Mouse (Mus musculus): Measurements from ENCODE around the gene Mtpn. TPM values are rescaled to one million over a fixed set of nuclear protein-coding genes. Genes with fewer than 3 reads are reported as not detected.

Mtpn gene
- 153 and 157 TPM in 2 replicates for polyA plus RNA-seq (2016; fragmentation: Nextera tagmentation; extraction: Ambion mirVana)

- Histone ChIP-seq H3K9me3 (no peaks in the 10 kb centered on the region), H3K36me3 (replicated peaks) (no peaks in the 10 kb centered on the region; the same call in 1 of the 2 replicates), H3K4me3 (peak within 1 kb of the TSS; percentile 75), H3K4me1 (peaks cover 16% of the 10 kb centered on the region), H3K27ac (peak within 1 kb of the TSS; percentile 92), H3K27me3 (ENCODE audit: poor library complexity, severe bottlenecking) (no peaks in the 10 kb centered on the region)
- DNase-seq (ENCODE audit: extremely low spot score, low spot score), result peak; percentile 98
- under 1% methylated on average over 61 of the region's 61 CpGs for whole genome bisulfite sequencing
Measured at GRCm38 (mm10) chr6:35539304-35540009, at the start of gene Mtpn. TSS of gene Mtpn (minus strand) at chr6:35539888.

GRCm38 (mm10) chr6:35568731-35569130 lies 29.0 kb upstream of the Mtpn start:
- H3K9me3 ChIP-seq, result no peaks in the 10 kb centered on the region
- no peaks in the 10 kb centered on the region for H3K36me3 ChIP-seq (replicated peaks)
- no peaks in the 10 kb centered on the region for H3K4me1 ChIP-seq
- no peak for DNase-seq (ENCODE audit: extremely low spot score, low spot score)
- no peak overlapping the region for H3K27ac ChIP-seq
- H3K4me3 ChIP-seq, result no peak overlapping the region
- no peaks in the 10 kb centered on the region for H3K27me3 ChIP-seq (ENCODE audit: poor library complexity, severe bottlenecking)

- no peak for DNase-seq (ENCODE audit: extremely low spot score, low spot score)
Measured at GRCm38 (mm10) chr6:35567755-35568154, 28.1 kb upstream of the Mtpn start.

GRCm38 (mm10) chr6:35559950-35560349 lies 20.3 kb upstream of the Mtpn start:
- no peak for DNase-seq (ENCODE audit: extremely low spot score, low spot score)
- 66% methylated on average over 2 of the region's 2 CpGs for WGBS
- Histone ChIP-seq H3K36me3 (replicated peaks) (no peaks in the 10 kb centered on the region), H3K27me3 (ENCODE audit: poor library complexity, severe bottlenecking) (no peaks in the 10 kb centered on the region), H3K4me1 (no peaks in the 10 kb centered on the region), H3K9me3 (no peaks in the 10 kb centered on the region), H3K4me3 (no peak overlapping the region), H3K27ac (no peak overlapping the region)

More at GRCm38 (mm10) chr6:35567755-35568154, 28.1 kb upstream of the Mtpn start:
- H3K9me3 ChIP-seq, result no peaks in the 10 kb centered on the region
- no peak overlapping the region for H3K27ac ChIP-seq
- H3K27me3 ChIP-seq (ENCODE audit: poor library complexity, severe bottlenecking), result no peaks in the 10 kb centered on the region
- H3K4me3 ChIP-seq, result no peak overlapping the region
- H3K4me1 ChIP-seq, result no peaks in the 10 kb centered on the region
- no peaks in the 10 kb centered on the region for H3K36me3 ChIP-seq (replicated peaks)

GRCm38 (mm10) chr6:35544352-35544751 lies 4.7 kb upstream of the Mtpn start:
- Histone ChIP-seq H3K9me3 (no peaks in the 10 kb centered on the region; the same call in 1 of the 2 replicates), H3K27ac (no peak overlapping the region), H3K4me3 (no peak overlapping the region), H3K36me3 (replicated peaks) (no peaks in the 10 kb centered on the region), H3K27me3 (ENCODE audit: poor library complexity, severe bottlenecking) (no peaks in the 10 kb centered on the region), H3K4me1 (no peaks in the 10 kb centered on the region)
- no peak for DNase-seq (ENCODE audit: extremely low spot score, low spot score)

GRCm38 (mm10) chr6:35542656-35543400 lies 3.1 kb upstream of the Mtpn start:
- H3K4me1 ChIP-seq, result peaks cover 10% of the 10 kb centered on the region
- no peaks in the 10 kb centered on the region for H3K27me3 ChIP-seq (ENCODE audit: poor library complexity, severe bottlenecking)
- no peak for DNase-seq (ENCODE audit: extremely low spot score, low spot score)
- H3K9me3 ChIP-seq, result no peaks in the 10 kb centered on the region; the same call in 1 of the 2 replicates
- no peak overlapping the region for H3K27ac ChIP-seq
- 80% methylated on average over 8 of the region's 8 CpGs for WGBS
- H3K36me3 ChIP-seq (replicated peaks), result no peaks in the 10 kb centered on the region
- no peak overlapping the region for H3K4me3 ChIP-seq

GRCm38 (mm10) chr6:35540377-35540776 lies 689 bp upstream of the Mtpn start:
- Histone ChIP-seq H3K27ac (no peak overlapping the region), H3K4me1 (peaks cover 16% of the 10 kb centered on the region), H3K4me3 (no peak overlapping the region), H3K9me3 (no peaks in the 10 kb centered on the region), H3K36me3 (replicated peaks) (no peaks in the 10 kb centered on the region; the same call in 1 of the 2 replicates), H3K27me3 (ENCODE audit: poor library complexity, severe bottlenecking) (no peaks in the 10 kb centered on the region)
- DNase-seq (ENCODE audit: extremely low spot score, low spot score), result no peak
- WGBS, result 91% methylated on average over 9 of the region's 9 CpGs

GRCm38 (mm10) chr6:35538757-35539303 lies 858 bp downstream of the Mtpn start:
- Histone ChIP-seq H3K36me3 (replicated peaks) (no peaks in the 10 kb centered on the region; the same call in 1 of the 2 replicates), H3K27me3 (ENCODE audit: poor library complexity, severe bottlenecking) (no peaks in the 10 kb centered on the region), H3K4me1 (peaks cover 16% of the 10 kb centered on the region), H3K27ac (peak overlapping the region; percentile 92), H3K4me3 (peak overlapping the region; percentile 75), H3K9me3 (no peaks in the 10 kb centered on the region)
- DNase-seq (ENCODE audit: extremely low spot score, low spot score), result no peak
- 7% methylated on average over 21 of the region's 21 CpGs for WGBS

GRCm38 (mm10) chr6:35536021-35536420 lies 3.7 kb downstream of the Mtpn start:
- Histone ChIP-seq H3K27me3 (ENCODE audit: poor library complexity, severe bottlenecking) (no peaks in the 10 kb centered on the region), H3K4me3 (no peak overlapping the region), H3K27ac (no peak overlapping the region), H3K9me3 (no peaks in the 10 kb centered on the region), H3K4me1 (peaks cover 16% of the 10 kb centered on the region), H3K36me3 (replicated peaks) (no peaks in the 10 kb centered on the region; the same call in 1 of the 2 replicates)
- 91% methylated on average over 7 of the region's 7 CpGs for WGBS
- DNase-seq (ENCODE audit: extremely low spot score, low spot score), result no peak

- Histone ChIP-seq H3K4me1 (no peaks in the 10 kb centered on the region), H3K9me3 (no peaks in the 10 kb centered on the region), H3K27me3 (ENCODE audit: poor library complexity, severe bottlenecking) (no peaks in the 10 kb centered on the region), H3K4me3 (no peak overlapping the region), H3K36me3 (replicated peaks) (peaks cover 33% of the 10 kb centered on the region), H3K27ac (no peak overlapping the region)
- no peak for DNase-seq (ENCODE audit: extremely low spot score, low spot score)
Measured at GRCm38 (mm10) chr6:35513362-35513761, 26.3 kb downstream of the Mtpn start.

GRCm38 (mm10) chr6:35504781-35505180 lies 34.9 kb downstream of the Mtpn start:
- 94% methylated on average over 2 of the region's 2 CpGs for WGBS
- DNase-seq (ENCODE audit: extremely low spot score, low spot score), result no peak

GRCm38 (mm10) chr6:35502904-35503303 lies 36.8 kb downstream of the Mtpn start:
- no peak for DNase-seq (ENCODE audit: extremely low spot score, low spot score)
- Histone ChIP-seq H3K4me1 (peaks cover 8% of the 10 kb centered on the region), H3K27me3 (ENCODE audit: poor library complexity, severe bottlenecking) (no peaks in the 10 kb centered on the region), H3K9me3 (no peaks in the 10 kb centered on the region), H3K36me3 (replicated peaks) (peaks cover 2% of the 10 kb centered on the region; the same call in 1 of the 2 replicates), H3K27ac (no peak overlapping the region), H3K4me3 (no peak overlapping the region)
- WGBS, result 92% methylated on average over 2 of the region's 2 CpGs

More at GRCm38 (mm10) chr6:35504781-35505180, 34.9 kb downstream of the Mtpn start:
- no peaks in the 10 kb centered on the region for H3K9me3 ChIP-seq
- no peak overlapping the region for H3K4me3 ChIP-seq
- no peak overlapping the region for H3K27ac ChIP-seq
- H3K4me1 ChIP-seq, result peaks cover 8% of the 10 kb centered on the region
- H3K27me3 ChIP-seq (ENCODE audit: poor library complexity, severe bottlenecking), result no peaks in the 10 kb centered on the region
- peaks cover 5% of the 10 kb centered on the region for H3K36me3 ChIP-seq (replicated peaks)
